ENCODE assay signal across 19 mouse cellular contexts in genomic region chr2:72322681-72323353, GRCm38 (mm10). TPM values are rescaled to one million over a fixed set of nuclear protein-coding genes. Genes with fewer than 3 reads are reported as not detected.
A peak's percentile ranks its signal among the peaks of the same experiment; 100 is the strongest.
DNase-seq lines count a peak whose midpoint lies in the region; ATAC-seq and TF ChIP-seq lines count a peak whose summit lies in the region.
"Had no signal": no experiment of that assay in that cellular context is flagged by ENCODE, and none has a peak within 500 bp of the region (broad histone marks: within the 10 kb centered on the region; RNA-seq: fewer than 3 reads in every experiment).

No protein-coding gene starts in this region.

- no peak for ATAC-seq in liver, embryonic 16.5 days (ENCODE audit: low read depth)
- peak; percentile 60 for ATAC-seq in monocyte, adult 5-6 weeks (replicated peaks; ENCODE audit: insufficient number of reproducible peaks, low FRiP score, low TSS enrichment, poor library complexity, severe bottlenecking)
- ATAC-seq: hindbrain, postnatal 0 days; Patski had no signal

- TF ChIP-seq CTCF in heart, adult 2 months (IDR thresholded peaks at IDR 0.05) = no peak
- no peak for TF ChIP-seq CTCF in bone marrow macrophage, adult 2 months (IDR thresholded peaks at IDR 0.05; ENCODE audit: low read depth, low read length)

- H3K4me3 ChIP-seq in heart, adult 2 months = no peak overlapping the region
- no peak overlapping the region for H3K4me3 ChIP-seq in liver, embryonic 16.5 days (ENCODE audit: low read depth, low read length)
- H3K4me3 ChIP-seq in bone marrow macrophage, adult 2 months (ENCODE audit: insufficient read depth, low read length) = peak overlapping the region; percentile 1
- H3K4me3 ChIP-seq: limb, embryonic 10.5 days; midbrain, embryonic 12.5 days; myocyte had no signal

- no peaks in the 10 kb centered on the region for H3K9me3 ChIP-seq in liver, embryonic 16.5 days (replicated peaks; ENCODE audit: control insufficient read depth, low read length)
- H3K9me3 ChIP-seq: limb, embryonic 10.5 days; midbrain, embryonic 12.5 days had no signal

- DNase-seq in heart, adult 2 months = no peak
- DNase-seq in heart, postnatal 10 days = no peak
- no peak for DNase-seq in liver
- DNase-seq in T-cell, adult 2 months (ENCODE audit: low spot score) = no peak
- no peak for DNase-seq in spleen, postnatal 4 days (ENCODE audit: low spot score in 2 of 2)
- DNase-seq: adrenal gland, postnatal 25 days; cerebellum, adult 8-10 months; kidney, adult 18-20 months; lung, adult 2 months; thymus, adult 2 months had no signal

- H3K9ac ChIP-seq in heart, adult 2 months (ENCODE audit: low read depth, low read length) = no peak overlapping the region
- no peak overlapping the region for H3K9ac ChIP-seq in liver, embryonic 16.5 days (ENCODE audit: low read depth, low read length)
- H3K9ac ChIP-seq: midbrain, embryonic 12.5 days had no signal

- 76% methylated on average over 11 of the region's 11 CpGs for WGBS in heart, adult 2 months
- WGBS in liver, embryonic 16.5 days (ENCODE audit: insufficient replicate concordance) = 46% methylated on average over 11 of the region's 11 CpGs

- TF ChIP-seq POLR2A in heart, adult 2 months (IDR thresholded peaks at IDR 0.05; ENCODE audit: insufficient read depth, low read depth, low read length) = no peak
- TF ChIP-seq POLR2A in bone marrow macrophage, adult 2 months (IDR thresholded peaks at IDR 0.05; ENCODE audit: borderline replicate concordance, low read depth, low read length) = no peak

- no peaks in the 10 kb centered on the region for H3K27me3 ChIP-seq in heart, adult 2 months (ENCODE audit: control insufficient read depth, insufficient read depth, low read length)
- H3K27me3 ChIP-seq in liver, embryonic 16.5 days (ENCODE audit: control insufficient read depth, insufficient read depth, low read depth, low read length) = no peaks in the 10 kb centered on the region
- H3K27me3 ChIP-seq: midbrain, embryonic 12.5 days; Patski had no signal

- peaks cover 29% of the 10 kb centered on the region for H3K4me1 ChIP-seq in heart, adult 2 months (ENCODE audit: control insufficient read depth, insufficient read depth, low read length)
- H3K4me1 ChIP-seq in liver, embryonic 16.5 days (ENCODE audit: control insufficient read depth, low read depth, low read length) = peaks cover 7% of the 10 kb centered on the region
- peaks cover 46% of the 10 kb centered on the region for H3K4me1 ChIP-seq in bone marrow macrophage, adult 2 months (ENCODE audit: control insufficient read depth, insufficient read depth, low read length)

- H3K4me2 ChIP-seq in liver, embryonic 16.5 days (ENCODE audit: low read depth, low read length) = peak overlapping the region; percentile 13
- H3K4me2 ChIP-seq: heart, embryonic 11.5 days; midbrain, embryonic 12.5 days had no signal

- no peaks in the 10 kb centered on the region; the same call in 1 of the 2 replicates for H3K79me2 ChIP-seq in heart, adult 2 months (replicated peaks; ENCODE audit: control insufficient read depth, insufficient read depth, low read length)

- TF ChIP-seq EP300 in heart, adult 2 months (IDR thresholded peaks at IDR 0.05; ENCODE audit: insufficient read depth, low read depth, low read length) = no peak

- H3K27ac ChIP-seq in heart, adult 2 months = peak overlapping the region; percentile 51; the same call in 1 of the 2 replicates
- no peak overlapping the region for H3K27ac ChIP-seq in liver, embryonic 16.5 days (ENCODE audit: low read length)
- H3K27ac ChIP-seq in bone marrow macrophage, adult 2 months (ENCODE audit: insufficient read depth, low read depth, low read length) = peak overlapping the region; percentile 73
- H3K27ac ChIP-seq: hindbrain, postnatal 0 days; limb, embryonic 10.5 days; midbrain, embryonic 12.5 days had no signal

- H3K36me3 ChIP-seq in heart, adult 2 months (ENCODE audit: control insufficient read depth, insufficient read depth, low read length) = peaks cover 23% of the 10 kb centered on the region
- H3K36me3 ChIP-seq in liver, embryonic 16.5 days (ENCODE audit: control insufficient read depth, insufficient read depth) = no peaks in the 10 kb centered on the region
- H3K36me3 ChIP-seq: limb, embryonic 10.5 days; midbrain, embryonic 12.5 days had no signal

- intact Hi-C loops in heart, adult 2 months (cut with DNase I) = no loop called here
- intact Hi-C loops in heart, postnatal 10 days (cut with DNase I) = no loop called here

RNA-seq across cellular contexts. Expression of gene Map3k20, which starts 37.4 kb away (rescaled TPM):
- total RNA-seq in heart, adult 2 months (2021) = 100 to 1,000 TPM; 275 to 303 TPM
- polyA plus RNA-seq in heart, adult 2 months (2012; rRNA removed) = 75.1 and 124 TPM in 2 replicates
- total RNA-seq in heart, postnatal 10 days (2021) = 100 to 1,000 TPM; 216 to 235 TPM
- polyA plus RNA-seq in liver, embryonic 16.5 days (2015; fragmentation: Nextera tagmentation; extraction: Ambion mirVana) = 7.3 and 7.5 TPM in 2 replicates
- 16.9 and 20.3 TPM in 2 replicates for polyA plus RNA-seq in bone marrow macrophage, adult 2 months (2012; ENCODE audit: insufficient read depth, insufficient read length, missing spikeins)
- 10.5 to 11.9 TPM (median 11.2 TPM) in 3 replicates for total RNA-seq in monocyte, adult 5-6 weeks (2017)

Comparison
In these comparisons a context has a peak if more than half of its experiments do, and no peak if none do; other contexts are left out.
1. RNA of gene Map3k20, which starts 37.4 kb away (total RNA-seq): 275 to 303 TPM in heart, adult 2 months and 216 to 235 TPM in heart, postnatal 10 days; 10.5 to 11.9 TPM in monocyte, adult 5-6 weeks; every median in the first group is over 10 times any median in the second.